Mouse (Mus musculus) heart, postnatal 4 days (tissue): Measurements from ENCODE around the gene Tmem171. TPM values are rescaled to one million over a fixed set of nuclear protein-coding genes. Genes with fewer than 3 reads are reported as not detected.
A peak's percentile ranks its signal among the peaks of the same experiment; 100 is the strongest.

Experiments
- DNase-seq: peaks from one replicate; pipeline ENCODE4 v3.0.0; 2021
- total RNA-seq, 2 experiments: library from RNA; stranded (reverse); gene quantifications; 2 replicates each; pipeline ENCODE4 v1.2.3; 2021

The Tmem171 gene
- total RNA-seq: 10 to 100 TPM in 1 of 2 experiments, 1 to 10 TPM in 1; 8.8 to 12.3 TPM

DNA sequence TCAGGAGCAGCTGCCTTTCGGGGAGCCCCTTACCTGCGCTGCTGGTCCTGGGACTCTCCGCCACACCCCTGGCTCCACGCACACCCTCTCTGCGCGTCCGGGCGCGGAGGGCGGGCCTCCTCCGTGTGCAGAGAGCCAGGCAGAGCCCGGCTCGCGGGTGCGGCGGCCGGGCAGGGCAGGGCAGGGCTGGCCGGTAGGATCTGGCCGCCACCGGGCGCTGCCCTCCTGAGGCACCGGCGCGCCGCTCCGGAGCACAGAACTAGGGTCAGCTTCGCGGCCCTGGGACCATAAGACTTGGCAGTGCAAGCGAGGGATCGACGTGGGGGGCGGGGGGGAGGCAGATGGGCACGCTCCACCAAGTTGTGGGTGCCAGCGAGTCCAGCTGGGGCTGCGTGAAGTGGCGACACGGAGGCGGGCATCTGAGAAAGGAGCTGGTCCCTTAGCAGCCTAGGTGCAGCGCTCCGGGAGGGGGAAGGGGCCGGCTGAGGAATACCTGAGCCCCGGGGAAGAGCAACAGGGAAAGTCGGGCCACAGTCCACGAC is at the start of gene Tmem171:
Tmem171 (minus strand) TSS at position 62 of the 542 bp plus-strand sequence.
- DNase-seq: peak; percentile 50

DNA sequence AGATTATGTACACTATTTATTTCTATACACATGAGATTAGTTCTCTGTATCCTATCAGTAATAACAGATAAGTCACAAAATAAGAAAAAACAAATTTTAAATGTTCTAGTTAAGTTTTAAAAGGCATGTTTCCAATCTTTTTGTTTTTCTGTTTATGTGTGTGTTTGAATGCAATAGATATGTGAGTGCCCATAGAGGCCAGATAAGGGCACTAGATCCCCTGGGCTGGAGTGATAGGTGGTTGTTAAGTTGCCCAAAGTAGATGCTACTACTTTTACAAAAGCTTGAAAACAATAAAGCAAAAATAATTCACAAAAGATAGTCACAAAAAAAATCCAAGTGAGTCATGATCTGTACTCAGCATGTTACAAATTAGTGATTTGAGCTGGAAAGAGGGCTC is 49.2 kb upstream of the Tmem171 start:
- DNase-seq: no peak

DNA sequence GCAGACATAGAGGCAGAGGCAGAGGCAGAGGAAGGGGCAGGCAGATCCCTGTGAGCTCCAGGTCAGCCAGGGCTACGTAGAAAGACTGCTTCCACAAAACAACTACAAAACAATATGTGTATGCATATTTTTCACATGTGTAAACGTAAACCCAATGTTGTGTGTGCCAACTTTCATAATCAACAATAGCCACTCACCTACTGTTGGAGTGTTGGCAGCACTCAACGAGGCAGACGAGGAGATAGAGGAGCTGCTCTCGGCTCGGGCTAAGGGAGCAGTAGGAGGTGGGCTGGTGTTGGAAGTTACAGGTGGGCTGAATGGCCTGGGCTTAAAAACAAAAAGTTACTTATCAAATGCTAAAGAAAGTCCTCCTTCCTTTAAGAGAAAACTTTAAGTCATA is 48.6 kb upstream of the Tmem171 start:
- DNase-seq: no peak

- no peak for DNase-seq
These were observed 43.6 kb upstream of the Tmem171 start for GRCm38 (mm10) chr13:98738213-98738612.

DNA sequence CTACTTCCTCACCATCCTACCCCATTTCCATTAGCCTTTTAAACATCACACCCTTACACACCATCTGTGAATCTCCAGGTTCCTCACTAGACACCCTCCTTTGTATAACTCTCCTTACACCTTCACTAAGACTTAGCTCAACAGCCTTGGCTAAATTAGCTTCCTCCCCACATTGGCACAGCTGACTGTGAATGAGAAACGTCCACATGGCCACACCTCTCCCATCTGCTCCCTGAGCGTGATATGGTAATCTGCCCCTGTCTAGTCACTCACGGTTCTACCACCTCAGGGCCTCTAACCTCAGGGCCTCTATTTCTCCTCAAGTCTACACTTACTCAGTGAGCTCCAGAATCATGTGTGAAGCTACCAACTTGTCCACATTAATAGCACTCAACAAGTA is 38.7 kb upstream of the Tmem171 start:
- DNase-seq: no peak

DNA sequence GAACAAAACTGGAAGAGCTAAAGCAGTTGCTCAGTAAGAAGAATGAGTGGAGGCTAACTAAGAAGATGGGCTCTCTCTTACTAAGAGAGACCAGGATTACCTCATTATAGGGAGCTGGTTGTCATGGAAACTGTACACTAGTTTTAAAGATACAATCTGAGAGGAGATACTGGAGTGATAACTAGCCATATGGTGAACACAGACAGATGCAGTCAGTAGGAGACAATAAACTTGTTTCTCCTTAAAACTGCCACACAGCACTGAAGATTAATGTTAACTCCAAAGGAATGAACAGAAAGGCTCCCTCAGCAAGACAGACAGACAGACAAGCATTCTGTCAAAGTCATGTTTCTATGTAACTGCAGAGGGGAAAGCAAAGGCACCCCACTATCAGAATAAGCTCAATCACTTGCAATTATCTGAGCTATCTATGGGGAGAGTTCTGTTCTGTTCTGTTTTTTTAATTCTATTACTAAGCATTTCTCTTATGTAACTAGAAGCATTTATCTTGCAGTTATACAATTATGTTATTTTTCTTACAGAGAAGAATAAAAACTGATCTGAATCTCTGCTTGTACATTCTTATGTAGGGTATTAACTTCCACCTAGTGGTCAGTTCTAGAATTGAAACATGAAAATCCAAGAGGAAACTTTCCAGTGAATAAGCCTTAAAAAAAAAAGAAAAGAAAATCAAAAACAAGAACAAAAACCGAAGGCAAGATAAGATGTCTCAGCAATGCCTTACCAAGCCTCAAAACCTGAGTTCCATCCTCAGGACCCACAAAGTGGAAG is 34.8 kb upstream of the Tmem171 start:
- no peak for DNase-seq

- DNase-seq: no peak
These were observed 31.9 kb upstream of the Tmem171 start for GRCm38 (mm10) chr13:98726494-98726893.

DNA sequence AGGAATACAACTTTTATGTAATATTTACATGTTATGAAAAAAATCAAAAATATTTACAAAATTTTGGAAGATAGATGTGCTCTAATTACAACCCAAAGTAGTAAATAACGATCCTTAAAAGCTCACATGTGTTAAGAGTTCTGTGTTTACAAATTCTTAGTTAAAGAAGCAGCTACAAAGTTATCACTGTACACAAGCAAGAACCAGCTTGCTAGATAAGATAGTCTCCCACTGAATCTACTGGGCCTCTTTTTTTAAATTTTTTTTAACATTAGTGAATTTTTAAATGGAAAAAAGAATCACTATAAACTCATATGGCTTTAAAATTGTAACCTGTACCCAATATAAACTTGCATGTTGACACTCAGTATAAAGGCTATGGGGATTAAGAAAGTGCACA is 28.8 kb upstream of the Tmem171 start:
- DNase-seq: no peak

GRCm38 (mm10) chr13:98722296-98722695 is 27.7 kb upstream of the Tmem171 start:
- no peak for DNase-seq

GRCm38 (mm10) chr13:98716176-98716575 is 21.5 kb upstream of the Tmem171 start:
- DNase-seq: no peak

GRCm38 (mm10) chr13:98715443-98715990 is 20.9 kb upstream of the Tmem171 start:
- no peak for DNase-seq

- no peak for DNase-seq
These were observed 16.0 kb upstream of the Tmem171 start for GRCm38 (mm10) chr13:98710655-98711054.

DNA sequence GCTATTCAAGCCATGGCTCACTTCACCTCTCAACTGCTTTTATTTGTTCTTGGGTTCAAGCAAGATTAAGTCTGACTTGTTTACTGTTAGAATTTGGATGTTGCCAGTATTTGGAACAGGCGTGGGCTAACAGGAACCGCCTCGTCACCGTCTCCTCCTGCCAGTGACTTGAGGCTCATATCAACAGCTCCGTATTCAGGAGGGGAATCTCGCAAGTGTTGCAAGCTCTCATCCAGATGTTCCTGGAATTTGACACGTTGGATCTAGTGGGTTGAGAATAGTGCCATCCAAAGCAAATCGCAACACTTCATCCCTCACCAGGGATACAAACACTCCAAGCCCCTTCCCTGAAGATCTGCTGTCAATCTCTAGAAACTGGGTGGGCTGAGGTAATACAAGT is 15.6 kb upstream of the Tmem171 start:
- DNase-seq: no peak

DNA sequence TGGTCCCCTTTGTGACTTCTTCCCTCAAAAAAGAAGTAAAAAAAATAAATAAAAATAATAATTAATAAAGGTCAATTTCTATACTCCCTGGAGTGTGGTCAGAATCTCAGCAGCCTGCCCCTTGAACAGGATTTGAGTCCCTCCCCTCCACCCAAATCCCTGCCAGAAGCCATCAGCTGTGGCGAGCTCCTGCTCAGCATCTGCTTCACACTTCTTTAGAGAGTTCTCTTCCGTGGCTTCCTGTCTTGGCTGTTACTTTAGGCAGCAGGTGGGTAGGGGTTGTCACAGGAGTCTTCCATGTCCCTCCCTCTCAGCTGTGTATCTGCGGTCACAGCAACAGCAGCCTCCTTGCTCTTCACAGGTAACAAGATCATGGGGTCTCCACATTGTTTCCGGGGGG is 10.9 kb upstream of the Tmem171 start:
- DNase-seq: no peak

GRCm38 (mm10) chr13:98703786-98704185 is 9.2 kb upstream of the Tmem171 start:
- no peak for DNase-seq

DNA sequence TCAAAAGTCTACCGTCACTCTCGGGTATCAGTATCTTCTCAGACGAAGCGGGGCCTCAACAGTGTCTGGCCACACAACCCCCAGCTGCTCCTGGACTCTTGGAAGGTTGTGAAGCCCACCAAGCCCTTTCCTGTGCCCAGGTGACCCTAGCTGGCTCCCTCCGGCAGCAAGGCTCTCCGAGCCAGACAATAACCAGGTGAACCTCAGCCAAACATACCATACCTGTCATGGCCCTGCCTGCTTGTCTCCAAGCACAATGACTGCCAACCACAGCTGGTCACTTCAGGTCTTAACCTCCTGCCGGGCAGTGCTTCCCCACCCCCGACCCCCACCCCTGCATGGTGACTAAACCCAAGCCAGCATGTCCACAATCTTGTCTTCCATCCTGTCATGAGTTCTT is 7.7 kb upstream of the Tmem171 start:
- DNase-seq: no peak

DNA sequence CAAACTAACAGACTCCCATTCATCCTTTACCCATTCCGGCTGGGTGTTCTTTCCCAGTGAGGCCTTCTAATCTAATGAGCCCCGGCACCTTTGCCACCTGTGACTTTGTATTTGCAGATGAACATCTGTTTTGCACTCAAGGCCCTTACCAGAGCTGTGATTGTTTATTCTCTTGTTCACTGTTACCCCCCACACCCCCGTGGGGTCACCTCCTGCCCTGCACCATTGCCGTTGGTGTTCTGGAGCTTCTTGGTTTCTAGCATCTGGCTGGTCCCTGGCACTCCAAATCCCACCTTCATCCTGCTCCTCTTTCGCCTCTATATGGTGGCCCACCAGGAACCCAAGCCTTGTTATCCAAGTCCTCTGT is 6.7 kb upstream of the Tmem171 start:
- peak; percentile 2 for DNase-seq

GRCm38 (mm10) chr13:98700661-98701308 is 6.2 kb upstream of the Tmem171 start:
- peak; percentile 12 for DNase-seq

- DNase-seq: peak; percentile 3
These were observed 5.4 kb upstream of the Tmem171 start for GRCm38 (mm10) chr13:98699982-98700540.

DNA sequence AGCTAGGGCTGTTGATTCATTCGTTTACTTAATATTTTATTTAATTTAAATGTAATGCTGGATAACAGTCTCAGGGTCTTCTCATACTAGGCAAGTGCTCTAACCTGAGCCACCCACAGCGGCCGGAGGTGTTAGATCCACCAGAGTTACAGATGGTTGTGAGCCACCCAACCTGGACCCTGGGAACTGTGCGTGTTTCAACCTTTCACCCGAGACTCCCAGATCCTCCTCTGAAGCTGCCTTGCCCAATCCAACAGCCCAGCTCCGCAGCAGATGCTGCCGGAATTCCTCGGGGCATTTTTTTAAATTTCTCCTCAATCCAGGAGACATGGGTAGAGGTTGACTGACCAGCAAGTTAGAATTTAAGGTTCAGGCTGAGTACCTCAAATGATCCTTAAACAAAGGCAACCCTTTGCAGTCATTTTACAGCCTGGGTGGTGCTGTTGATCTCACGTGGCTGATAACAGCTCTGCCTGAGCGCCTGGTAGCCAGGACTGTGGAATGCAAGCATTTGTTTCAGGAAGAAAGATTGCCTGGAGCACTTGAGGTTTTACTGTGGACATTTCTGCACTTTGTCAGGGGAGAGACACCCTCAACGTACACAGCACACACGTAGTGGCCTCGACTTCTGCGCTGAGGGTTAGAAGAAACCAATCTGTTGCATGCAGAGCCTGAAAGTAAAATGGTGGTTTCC is 4.6 kb upstream of the Tmem171 start:
- peak; percentile 5 for DNase-seq

- no peak for DNase-seq
These were observed 2.1 kb upstream of the Tmem171 start for GRCm38 (mm10) chr13:98696716-98697115.

- peak; percentile 74 for DNase-seq
These were observed 912 bp upstream of the Tmem171 start for GRCm38 (mm10) chr13:98695546-98695945.

DNA sequence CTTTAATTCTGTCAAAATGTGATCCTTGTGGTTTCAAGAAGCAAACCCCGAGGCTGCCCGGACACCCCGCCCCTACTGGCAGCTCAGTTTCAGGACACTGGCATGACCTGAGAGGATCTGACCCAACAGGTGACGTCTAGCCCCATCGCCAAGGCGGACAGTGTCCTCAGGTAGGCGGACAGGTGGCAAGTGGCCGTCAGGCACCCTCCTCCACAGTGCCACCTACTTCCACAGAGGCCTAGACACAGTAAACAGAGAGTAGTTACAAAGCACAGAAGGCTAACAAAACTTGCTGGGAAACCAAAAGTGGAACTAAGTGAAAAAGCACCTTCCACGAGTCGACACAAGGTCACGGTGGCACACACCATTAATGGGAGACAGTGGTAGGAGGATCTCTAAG is 1.3 kb downstream of the Tmem171 start:
- no peak for DNase-seq
